Mouse (Mus musculus): Measurements from ENCODE around the gene Gper1. TPM values are rescaled to one million over a fixed set of nuclear protein-coding genes. Genes with fewer than 3 reads are reported as not detected.

The Gper1 gene
- polyA plus RNA-seq, 1 experiment from 2014 or later, result 4.0 TPM

DNA sequence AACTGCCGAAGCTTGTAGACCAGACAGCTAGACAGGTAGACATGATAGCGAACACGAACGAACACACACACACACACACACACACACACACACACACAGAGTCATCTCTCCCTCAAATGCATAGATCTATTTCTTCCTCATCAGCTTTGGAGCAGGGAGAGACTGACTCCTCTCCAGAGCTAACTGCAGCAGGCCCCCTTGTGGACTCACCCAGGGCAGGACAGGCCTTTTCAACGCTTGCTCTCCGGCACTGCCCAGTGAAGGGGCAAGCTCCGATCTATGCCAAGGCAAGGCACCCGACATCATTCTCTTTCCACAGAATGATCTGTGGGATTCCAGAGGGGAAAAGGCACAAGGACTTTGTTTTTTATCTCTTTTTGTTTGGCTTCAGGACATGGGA, 22.3 kb downstream of the Gper1 start:
- Histone ChIP-seq H3K9me3 (replicated peaks; ENCODE audit: control insufficient read depth, low read length) (no peaks in the 10 kb centered on the region), H3K27ac (ENCODE audit: low read length) (no peak overlapping the region), H3K36me3 (ENCODE audit: control insufficient read depth, insufficient read depth) (no peaks in the 10 kb centered on the region), H3K27me3 (ENCODE audit: control insufficient read depth, insufficient read depth, low read length) (no peaks in the 10 kb centered on the region), H3K9ac (ENCODE audit: low read length) (no peak overlapping the region), H3K4me3 (ENCODE audit: low read length) (no peak overlapping the region), H3K4me2 (ENCODE audit: low read depth, low read length) (no peak overlapping the region), H3K4me1 (ENCODE audit: control insufficient read depth, insufficient read depth, low read length) (peaks cover 8% of the 10 kb centered on the region)
- 82% methylated on average over 8 of the region's 8 CpGs for WGBS
- ATAC-seq (replicated peaks; ENCODE audit: extremely low read depth, insufficient read depth, low FRiP score), result no peak

DNA sequence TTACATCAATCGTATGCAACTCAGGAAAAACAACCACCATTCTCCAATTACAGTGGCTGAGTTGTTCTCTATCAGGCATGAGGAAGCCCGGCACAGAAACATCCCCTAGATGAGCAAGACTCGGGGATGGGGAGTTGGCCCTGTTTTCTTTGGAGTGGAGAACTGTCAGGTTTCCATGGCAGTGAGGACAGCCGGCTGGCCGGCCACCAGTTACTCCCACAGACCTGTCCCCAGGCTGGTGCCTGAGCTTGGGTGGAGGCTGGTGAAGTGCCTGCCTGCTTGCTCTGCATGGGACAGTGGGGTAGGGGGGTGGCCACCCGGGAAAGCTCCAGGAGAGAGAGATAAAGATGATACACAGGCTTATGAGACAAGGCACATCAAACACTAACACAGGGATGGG, 25.1 kb downstream of the Gper1 start:
- ATAC-seq (replicated peaks; ENCODE audit: extremely low read depth, insufficient read depth, low FRiP score), result no peak
- 55% methylated on average over 6 of the region's 6 CpGs for WGBS
- H3K4me2 ChIP-seq (ENCODE audit: low read depth, low read length), result no peak overlapping the region
- peaks cover 8% of the 10 kb centered on the region for H3K4me1 ChIP-seq (ENCODE audit: control insufficient read depth, insufficient read depth, low read length)
- no peaks in the 10 kb centered on the region for H3K9me3 ChIP-seq (replicated peaks; ENCODE audit: control insufficient read depth, low read length)
- H3K4me3 ChIP-seq (ENCODE audit: low read length), result no peak overlapping the region
- H3K36me3 ChIP-seq (ENCODE audit: control insufficient read depth, insufficient read depth), result no peaks in the 10 kb centered on the region
- no peak overlapping the region for H3K9ac ChIP-seq (ENCODE audit: low read length)
- H3K27me3 ChIP-seq (ENCODE audit: control insufficient read depth, insufficient read depth, low read length), result no peaks in the 10 kb centered on the region
- H3K27ac ChIP-seq (ENCODE audit: low read length), result no peak overlapping the region

- peak; percentile 43 for ATAC-seq (replicated peaks; ENCODE audit: extremely low read depth, insufficient read depth, low FRiP score)
- H3K36me3 ChIP-seq (ENCODE audit: control insufficient read depth, insufficient read depth), result peaks cover 2% of the 10 kb centered on the region; the same call in 1 of the 2 replicates
- peaks cover 8% of the 10 kb centered on the region for H3K4me1 ChIP-seq (ENCODE audit: control insufficient read depth, insufficient read depth, low read length)
- H3K27me3 ChIP-seq (ENCODE audit: control insufficient read depth, insufficient read depth, low read length), result no peaks in the 10 kb centered on the region
- H3K4me2 ChIP-seq (ENCODE audit: low read depth, low read length), result no peak overlapping the region
- H3K27ac ChIP-seq (ENCODE audit: low read length), result no peak overlapping the region; the same call in 1 of the 2 replicates
- no peaks in the 10 kb centered on the region for H3K9me3 ChIP-seq (replicated peaks; ENCODE audit: control insufficient read depth, low read length)
- 35% methylated on average over 5 of the region's 5 CpGs for WGBS
- no peak overlapping the region for H3K4me3 ChIP-seq (ENCODE audit: low read length)
- no peak overlapping the region for H3K9ac ChIP-seq (ENCODE audit: low read length)
These were observed 26.3 kb downstream of the Gper1 start for GRCm38 (mm10) chr5:139449161-139449791.

- 33% methylated on average over 4 of the region's 4 CpGs for WGBS
- H3K4me2 ChIP-seq (ENCODE audit: low read depth, low read length), result no peak overlapping the region
These were observed 27.0 kb downstream of the Gper1 start for GRCm38 (mm10) chr5:139449926-139450325.

DNA sequence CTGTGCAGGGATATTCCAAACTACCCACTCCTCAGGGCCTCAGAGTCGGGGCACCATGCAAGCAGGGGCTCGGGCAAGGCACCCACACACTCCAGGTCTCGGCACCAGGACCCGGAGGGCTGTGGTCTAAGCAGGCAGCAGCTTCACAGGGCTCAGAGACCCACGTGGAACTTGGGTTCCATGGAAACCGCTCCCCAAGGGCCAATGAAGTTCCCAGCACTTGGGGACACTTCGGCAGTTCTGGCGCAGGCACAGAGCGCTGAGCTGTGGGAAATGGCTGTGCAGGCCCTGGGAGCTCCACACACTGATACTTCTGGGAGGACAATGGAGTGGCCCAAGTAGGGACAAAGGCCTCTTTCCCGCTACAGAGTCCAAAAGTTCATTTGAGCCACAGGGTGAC, 30.1 kb downstream of the Gper1 start:
- H3K27me3 ChIP-seq (ENCODE audit: control insufficient read depth, insufficient read depth, low read length), result no peaks in the 10 kb centered on the region

More at GRCm38 (mm10) chr5:139449926-139450325, 27.0 kb downstream of the Gper1 start:
- Histone ChIP-seq H3K4me3 (ENCODE audit: low read length) (no peak overlapping the region), H3K4me1 (ENCODE audit: control insufficient read depth, insufficient read depth, low read length) (peaks cover 8% of the 10 kb centered on the region), H3K27me3 (ENCODE audit: control insufficient read depth, insufficient read depth, low read length) (no peaks in the 10 kb centered on the region), H3K9me3 (replicated peaks; ENCODE audit: control insufficient read depth, low read length) (no peaks in the 10 kb centered on the region), H3K9ac (ENCODE audit: low read length) (no peak overlapping the region), H3K36me3 (ENCODE audit: control insufficient read depth, insufficient read depth) (peaks cover 2% of the 10 kb centered on the region; the same call in 1 of the 2 replicates), H3K27ac (ENCODE audit: low read length) (no peak overlapping the region)
- no peak for ATAC-seq (replicated peaks; ENCODE audit: extremely low read depth, insufficient read depth, low FRiP score)

DNA sequence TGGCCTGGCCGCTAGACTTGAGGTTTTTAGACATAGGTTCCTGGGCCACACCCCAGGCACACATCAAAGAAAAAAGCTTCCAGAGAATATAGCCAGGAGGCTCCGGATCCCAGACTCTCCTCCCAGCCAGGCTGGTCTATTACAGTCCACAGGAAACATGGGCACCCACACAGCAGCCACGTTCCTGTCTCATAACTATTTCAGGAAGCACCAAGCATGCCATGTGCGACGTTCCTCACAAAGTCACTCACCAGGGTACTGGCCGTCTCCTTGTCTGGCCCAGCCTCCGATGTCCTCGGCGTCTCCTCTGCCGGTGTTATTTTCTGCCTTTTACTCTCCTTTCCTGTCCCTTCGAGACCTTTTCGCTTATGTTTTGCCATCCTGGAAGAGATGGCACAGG, 32.2 kb downstream of the Gper1 start:
- Histone ChIP-seq H3K9ac (ENCODE audit: low read length) (no peak overlapping the region), H3K27me3 (ENCODE audit: control insufficient read depth, insufficient read depth, low read length) (no peaks in the 10 kb centered on the region), H3K4me2 (ENCODE audit: low read depth, low read length) (no peak overlapping the region), H3K4me3 (ENCODE audit: low read length) (no peak overlapping the region), H3K4me1 (ENCODE audit: control insufficient read depth, insufficient read depth, low read length) (peaks cover 7% of the 10 kb centered on the region), H3K36me3 (ENCODE audit: control insufficient read depth, insufficient read depth) (peaks cover 2% of the 10 kb centered on the region; the same call in 1 of the 2 replicates), H3K9me3 (replicated peaks; ENCODE audit: control insufficient read depth, low read length) (no peaks in the 10 kb centered on the region), H3K27ac (ENCODE audit: low read length) (no peak overlapping the region)
- WGBS, result 84% methylated on average over 12 of the region's 12 CpGs
- no peak for ATAC-seq (replicated peaks; ENCODE audit: extremely low read depth, insufficient read depth, low FRiP score)

More for the DNA sequence above, 30.1 kb downstream of the Gper1 start:
- H3K36me3 ChIP-seq (ENCODE audit: control insufficient read depth, insufficient read depth), result peaks cover 2% of the 10 kb centered on the region; the same call in 1 of the 2 replicates
- ATAC-seq (replicated peaks; ENCODE audit: extremely low read depth, insufficient read depth, low FRiP score), result no peak
- peaks cover 8% of the 10 kb centered on the region for H3K4me1 ChIP-seq (ENCODE audit: control insufficient read depth, insufficient read depth, low read length)
- no peak overlapping the region for H3K27ac ChIP-seq (ENCODE audit: low read length)
- WGBS, result 87% methylated on average over 10 of the region's 10 CpGs
- H3K9me3 ChIP-seq (replicated peaks; ENCODE audit: control insufficient read depth, low read length), result no peaks in the 10 kb centered on the region
- H3K9ac ChIP-seq (ENCODE audit: low read length), result no peak overlapping the region
- H3K4me3 ChIP-seq (ENCODE audit: low read length), result no peak overlapping the region
- no peak overlapping the region for H3K4me2 ChIP-seq (ENCODE audit: low read depth, low read length)

GRCm38 (mm10) chr5:139457241-139457640, 34.3 kb downstream of the Gper1 start:
- Histone ChIP-seq H3K4me2 (ENCODE audit: low read depth, low read length) (no peak overlapping the region), H3K27ac (ENCODE audit: low read length) (no peak overlapping the region), H3K4me1 (ENCODE audit: control insufficient read depth, insufficient read depth, low read length) (peaks cover 10% of the 10 kb centered on the region), H3K9me3 (replicated peaks; ENCODE audit: control insufficient read depth, low read length) (no peaks in the 10 kb centered on the region), H3K27me3 (ENCODE audit: control insufficient read depth, insufficient read depth, low read length) (no peaks in the 10 kb centered on the region), H3K9ac (ENCODE audit: low read length) (no peak overlapping the region), H3K4me3 (ENCODE audit: low read length) (no peak overlapping the region), H3K36me3 (ENCODE audit: control insufficient read depth, insufficient read depth) (peaks cover 2% of the 10 kb centered on the region; the same call in 1 of the 2 replicates)
- 79% methylated on average over 8 of the region's 8 CpGs for WGBS
- no peak for ATAC-seq (replicated peaks; ENCODE audit: extremely low read depth, insufficient read depth, low FRiP score)

DNA sequence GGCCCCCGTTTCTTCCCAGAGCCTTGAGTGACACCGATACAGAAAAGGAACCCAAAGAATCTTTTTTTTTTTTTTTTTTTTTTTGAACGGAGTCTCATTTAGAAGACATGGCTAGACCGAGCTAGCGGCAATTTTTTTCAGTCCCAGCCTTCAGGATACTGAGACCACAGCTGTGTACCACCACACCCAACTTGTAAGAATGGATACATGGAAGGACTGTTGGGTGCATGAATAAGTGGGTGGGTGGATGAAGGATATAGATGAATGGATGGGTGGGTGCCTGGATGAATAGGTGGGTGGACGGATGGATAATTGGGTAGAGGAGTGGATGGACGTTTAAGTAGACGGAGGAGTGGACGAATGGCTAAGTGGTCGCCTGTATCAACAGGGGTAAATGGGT, 37.0 kb downstream of the Gper1 start:
- no peak for ATAC-seq (replicated peaks; ENCODE audit: extremely low read depth, insufficient read depth, low FRiP score)
- H3K27ac ChIP-seq (ENCODE audit: low read length), result no peak overlapping the region

DNA sequence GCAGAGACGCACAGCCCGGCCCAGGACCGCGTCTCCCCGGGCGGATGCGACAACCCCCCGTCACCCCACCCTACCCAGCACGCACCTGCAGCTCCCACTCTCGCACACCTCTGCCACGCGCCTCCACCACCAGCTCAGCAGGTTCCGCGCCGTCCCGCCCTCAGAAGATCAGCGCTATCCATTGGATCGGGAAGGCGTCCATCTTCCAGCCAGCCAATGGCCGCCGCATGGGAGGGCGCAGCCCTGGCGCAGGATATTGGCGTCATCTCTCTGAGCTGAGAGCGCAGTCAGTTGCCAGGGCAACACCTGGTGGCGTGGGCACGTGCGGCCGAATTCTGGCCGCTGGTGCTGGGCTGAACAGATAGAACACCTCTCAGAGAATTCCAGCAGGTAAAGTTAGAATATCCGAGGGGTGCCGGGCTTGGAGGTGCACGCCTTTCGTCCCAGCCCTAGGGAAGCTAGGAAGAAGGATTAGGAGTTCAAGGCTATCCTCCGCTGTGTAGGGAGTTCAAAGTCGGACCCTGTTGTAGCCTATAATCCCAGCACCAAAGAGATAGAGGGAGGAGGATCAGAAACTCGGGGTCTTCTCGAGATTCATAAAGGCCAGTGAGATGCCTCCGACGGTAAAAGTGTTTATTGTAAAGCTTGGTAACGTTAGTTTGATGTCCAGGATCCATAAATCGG, 37.6 kb downstream of the Gper1 start, which contains the start of gene 3110082I17Rik:
Gene 3110082I17Rik, minus strand, starts transcription at position 144 of the 684 bp plus-strand sequence.
- peak; percentile 99 for ATAC-seq (replicated peaks; ENCODE audit: extremely low read depth, insufficient read depth, low FRiP score)
- Histone ChIP-seq H3K36me3 (ENCODE audit: control insufficient read depth, insufficient read depth) (no peaks in the 10 kb centered on the region), H3K9me3 (replicated peaks; ENCODE audit: control insufficient read depth, low read length) (no peaks in the 10 kb centered on the region), H3K27me3 (ENCODE audit: control insufficient read depth, insufficient read depth, low read length) (no peaks in the 10 kb centered on the region), H3K4me1 (ENCODE audit: control insufficient read depth, insufficient read depth, low read length) (peaks cover 10% of the 10 kb centered on the region), H3K9ac (ENCODE audit: low read length) (peak within 1 kb of the TSS; percentile 74), H3K27ac (ENCODE audit: low read length) (no peak within 1 kb of the TSS), H3K4me3 (ENCODE audit: low read length) (peak within 1 kb of the TSS; percentile 69), H3K4me2 (ENCODE audit: low read depth, low read length) (peak within 1 kb of the TSS; percentile 84)
- 4% methylated on average over 37 of the region's 42 CpGs for whole genome bisulfite sequencing

More for the DNA sequence above, 37.0 kb downstream of the Gper1 start:
- Histone ChIP-seq H3K9ac (ENCODE audit: low read length) (peak overlapping the region; percentile 74), H3K9me3 (replicated peaks; ENCODE audit: control insufficient read depth, low read length) (no peaks in the 10 kb centered on the region), H3K4me2 (ENCODE audit: low read depth, low read length) (peak overlapping the region; percentile 84), H3K4me1 (ENCODE audit: control insufficient read depth, insufficient read depth, low read length) (peaks cover 10% of the 10 kb centered on the region), H3K4me3 (ENCODE audit: low read length) (peak overlapping the region; percentile 69), H3K27me3 (ENCODE audit: control insufficient read depth, insufficient read depth, low read length) (no peaks in the 10 kb centered on the region), H3K36me3 (ENCODE audit: control insufficient read depth, insufficient read depth) (no peaks in the 10 kb centered on the region)
- 7% methylated on average over 10 of the region's 10 CpGs for WGBS

All from heart, embryonic 16.5 days (tissue).